Mouse (Mus musculus): Measurements from ENCODE around the gene Gys1. TPM values are rescaled to one million over a fixed set of nuclear protein-coding genes. Genes with fewer than 3 reads are reported as not detected.
"Not testable (repeated sequence)": the region's sequence is repeated elsewhere in the genome, so short reads cannot be mapped to it uniquely, and the experiment has no call there.

Gene Gys1
- polyA plus RNA-seq (2015; fragmentation: Nextera tagmentation; extraction: Ambion mirVana) = 23.4 and 25.1 TPM in 2 replicates

GRCm38 (mm10) chr7:45434203-45435015 lies at the start of gene Gys1:
Gys1 (plus strand) TSS chr7:45434844.
- H3K9ac ChIP-seq = peak within 1 kb of the TSS; percentile 82
- peak within 1 kb of the TSS; percentile 77 for H3K4me2 ChIP-seq
- H3K4me3 ChIP-seq = peak within 1 kb of the TSS; percentile 85
- H3K27ac ChIP-seq (replicated peaks) = peak within 1 kb of the TSS; percentile 90
- H3K36me3 ChIP-seq = no peaks in the 10 kb centered on the region; the same call in 1 of the 2 replicates
- no peaks in the 10 kb centered on the region for H3K9me3 ChIP-seq
- under 1% methylated on average over 45 of the region's 45 CpGs for WGBS
- peaks cover 43% of the 10 kb centered on the region for H3K4me1 ChIP-seq (replicated peaks)
- H3K27me3 ChIP-seq = no peaks in the 10 kb centered on the region
- ATAC-seq (ENCODE audit: low FRiP score, low read depth) = peak; percentile 97

- H3K36me3 ChIP-seq = peaks cover 94% of the 10 kb centered on the region
- H3K4me1 ChIP-seq (replicated peaks) = no peaks in the 10 kb centered on the region
- H3K4me3 ChIP-seq = no peak overlapping the region
- no peaks in the 10 kb centered on the region for H3K9me3 ChIP-seq
- WGBS = 93% methylated on average over 3 of the region's 3 CpGs
- no peak for ATAC-seq (ENCODE audit: low FRiP score, low read depth)
- no peak overlapping the region for H3K4me2 ChIP-seq
- no peak overlapping the region for H3K27ac ChIP-seq (replicated peaks)
- H3K9ac ChIP-seq = no peak overlapping the region
- H3K27me3 ChIP-seq = no peaks in the 10 kb centered on the region
These were observed 48.6 kb upstream of the Gys1 start for GRCm38 (mm10) chr7:45386077-45386476.

- Histone ChIP-seq H3K9ac (peak overlapping the region; percentile 77), H3K36me3 (peaks cover 22% of the 10 kb centered on the region)
- under 1% methylated on average over 19 of the region's 20 CpGs for WGBS
These were observed 39.5 kb upstream of the Gys1 start for GRCm38 (mm10) chr7:45395129-45395541.

GRCm38 (mm10) chr7:45395578-45396336 lies 38.9 kb upstream of the Gys1 start, which contains the start of gene Snrnp70:
Snrnp70 (minus strand) TSS chr7:45395742.
- H3K36me3 ChIP-seq = peaks cover 16% of the 10 kb centered on the region
- no peaks in the 10 kb centered on the region for H3K27me3 ChIP-seq
- WGBS = under 1% methylated on average over 60 of the region's 60 CpGs
- H3K4me3 ChIP-seq = peak within 1 kb of the TSS; percentile 80
- ATAC-seq (ENCODE audit: low FRiP score, low read depth) = peak; percentile 97
- H3K9me3 ChIP-seq = no peaks in the 10 kb centered on the region
- peaks cover 25% of the 10 kb centered on the region for H3K4me1 ChIP-seq (replicated peaks)
- peak within 1 kb of the TSS; percentile 80 for H3K4me2 ChIP-seq
- H3K9ac ChIP-seq = peak within 1 kb of the TSS; percentile 77
- peak within 1 kb of the TSS; percentile 96 for H3K27ac ChIP-seq (replicated peaks)

More at GRCm38 (mm10) chr7:45395129-45395541, 39.5 kb upstream of the Gys1 start:
- peak overlapping the region; percentile 80 for H3K4me2 ChIP-seq
- H3K4me1 ChIP-seq (replicated peaks) = peaks cover 25% of the 10 kb centered on the region
- peak overlapping the region; percentile 80 for H3K4me3 ChIP-seq
- H3K27ac ChIP-seq (replicated peaks) = peak overlapping the region; percentile 96
- no peaks in the 10 kb centered on the region for H3K27me3 ChIP-seq
- H3K9me3 ChIP-seq = no peaks in the 10 kb centered on the region
- peak; percentile 78 for ATAC-seq (ENCODE audit: low FRiP score, low read depth)

GRCm38 (mm10) chr7:45396337-45396775 lies 38.3 kb upstream of the Gys1 start:
- not testable (repeated sequence) for H3K27me3 ChIP-seq, H3K9me3 ChIP-seq
- Histone ChIP-seq H3K4me1 (replicated peaks) (peaks cover 25% of the 10 kb centered on the region), H3K9ac (peak overlapping the region; percentile 48; the same call in 1 of the 2 replicates), H3K4me3 (peak overlapping the region; percentile 80), H3K4me2 (peak overlapping the region; percentile 71), H3K36me3 (peaks cover 12% of the 10 kb centered on the region), H3K27ac (replicated peaks) (peak overlapping the region; percentile 86)
- peak; percentile 20; the same call in 1 of the 2 replicates for ATAC-seq (ENCODE audit: low FRiP score, low read depth)
- WGBS = 3% methylated on average over 3 of the region's 3 CpGs

GRCm38 (mm10) chr7:45396787-45397186 lies 37.9 kb upstream of the Gys1 start:
- peaks cover 25% of the 10 kb centered on the region for H3K4me1 ChIP-seq (replicated peaks)
- no peak overlapping the region for H3K4me3 ChIP-seq
- H3K9me3 ChIP-seq = no peaks in the 10 kb centered on the region
- no peak overlapping the region for H3K27ac ChIP-seq (replicated peaks)
- H3K36me3 ChIP-seq = peaks cover 8% of the 10 kb centered on the region
- 69% methylated on average over 2 of the region's 2 CpGs for WGBS
- H3K4me2 ChIP-seq = no peak overlapping the region
- H3K9ac ChIP-seq = no peak overlapping the region
- no peaks in the 10 kb centered on the region for H3K27me3 ChIP-seq
- ATAC-seq (ENCODE audit: low FRiP score, low read depth) = no peak

GRCm38 (mm10) chr7:45401521-45402085 lies 33.0 kb upstream of the Gys1 start:
- Histone ChIP-seq H3K9me3 (no peaks in the 10 kb centered on the region), H3K36me3 (no peaks in the 10 kb centered on the region), H3K4me2 (no peak overlapping the region), H3K4me3 (no peak overlapping the region), H3K4me1 (replicated peaks) (peaks cover 5% of the 10 kb centered on the region; the same call in 1 of the 2 replicates), H3K9ac (no peak overlapping the region), H3K27me3 (peaks cover 21% of the 10 kb centered on the region), H3K27ac (replicated peaks) (no peak overlapping the region)
- WGBS = 81% methylated on average over 10 of the region's 10 CpGs
- no peak for ATAC-seq (ENCODE audit: low FRiP score, low read depth)

GRCm38 (mm10) chr7:45403532-45404261 lies 30.9 kb upstream of the Gys1 start:
- no peak overlapping the region for H3K4me3 ChIP-seq
- no peak overlapping the region for H3K27ac ChIP-seq (replicated peaks)
- H3K4me2 ChIP-seq = no peak overlapping the region
- 45% methylated on average over 6 of the region's 6 CpGs for WGBS
- H3K36me3 ChIP-seq = no peaks in the 10 kb centered on the region
- H3K9me3 ChIP-seq = no peaks in the 10 kb centered on the region
- no peak for ATAC-seq (ENCODE audit: low FRiP score, low read depth)
- H3K27me3 ChIP-seq = peaks cover 42% of the 10 kb centered on the region
- peaks cover 8% of the 10 kb centered on the region; the same call in 1 of the 2 replicates for H3K4me1 ChIP-seq (replicated peaks)
- H3K9ac ChIP-seq = no peak overlapping the region

GRCm38 (mm10) chr7:45405091-45406075 lies 29.3 kb upstream of the Gys1 start, which contains the start of gene Kcna7:
Kcna7 (plus strand) TSS chr7:45405653.
- peaks cover 8% of the 10 kb centered on the region; the same call in 1 of the 2 replicates for H3K4me1 ChIP-seq (replicated peaks)
- no peak within 1 kb of the TSS for H3K27ac ChIP-seq (replicated peaks)
- peaks cover 59% of the 10 kb centered on the region for H3K27me3 ChIP-seq
- peak within 1 kb of the TSS; percentile 29 for H3K4me3 ChIP-seq
- 11% methylated on average over 28 of the region's 28 CpGs for WGBS
- no peaks in the 10 kb centered on the region for H3K9me3 ChIP-seq
- H3K4me2 ChIP-seq = peak within 1 kb of the TSS; percentile 51
- no peak for ATAC-seq (ENCODE audit: low FRiP score, low read depth)
- no peak within 1 kb of the TSS for H3K9ac ChIP-seq
- H3K36me3 ChIP-seq = no peaks in the 10 kb centered on the region
